Mouse (Mus musculus) MEL (cell line): ENCODE measurements around the gene Ddx54. TPM values are rescaled to one million over a fixed set of nuclear protein-coding genes. Genes with fewer than 3 reads are reported as not detected.

ENCODE experiments used
- DNase-seq: peaks from one replicate; pipeline ENCODE4 v3.0.0; 2011; ENCODE audit warnings: low read depth, low spot score
- H3K27ac ChIP-seq: 2 replicates; pipeline ENCODE4 v1.5.1; 2012; ENCODE audit warnings: low read depth, mild to moderate bottlenecking, control low read depth, low read length, moderate library complexity; ENCODE audit not compliant: control insufficient read depth
- H3K27me3 ChIP-seq, 2 experiments: fragments of 150-350 bp in 1 of 2; sonication (generic) in 1 of 2; 2 replicates each; pipeline ENCODE4 v1.6.1; 2012; ENCODE audit warnings: low read length in 2 of 2, mild to moderate bottlenecking in 2 of 2, improper control_type of control experiment in 1 of 2, moderate library complexity in 1 of 2; ENCODE audit not compliant: insufficient read depth in 2 of 2, control insufficient read depth in 1 of 2
- H3K36me3 ChIP-seq, 2 experiments: 2 replicates each; pipeline ENCODE4 v1.6.1; 2012 to 2014; ENCODE audit warnings: low read length in 2 of 2, improper control_type of control experiment in 1 of 2, inconsistent platforms in 1 of 2, mild to moderate bottlenecking in 1 of 2; ENCODE audit not compliant: insufficient read depth in 2 of 2, control insufficient read depth in 1 of 2
- H3K4me1 ChIP-seq, 2 experiments: fragments of 150-350 bp in 1 of 2; sonication (generic) in 1 of 2; 2 replicates each; pipeline ENCODE4 v1.6.1; 2012; ENCODE audit warnings: low read length in 2 of 2, improper control_type of control experiment in 1 of 2, mild to moderate bottlenecking in 1 of 2; ENCODE audit not compliant: insufficient read depth in 2 of 2, control insufficient read depth in 1 of 2
- H3K4me3 ChIP-seq, 2 experiments: fragments of 150-350 bp in 1 of 2; sonication (generic) in 1 of 2; 2 replicates each; pipeline ENCODE4 v1.5.1; 2012; ENCODE audit warnings: low read depth in 2 of 2, low read length in 2 of 2, mild to moderate bottlenecking in 2 of 2, moderate library complexity in 2 of 2, control low read depth in 1 of 2, improper control_type of control experiment in 1 of 2; ENCODE audit not compliant: control insufficient read depth in 1 of 2, insufficient read depth in 1 of 2
- H3K79me2 ChIP-seq: 2 replicates; pipeline ENCODE4 v1.6.1; 2012; ENCODE audit warnings: mild to moderate bottlenecking, low read length, moderate library complexity; ENCODE audit not compliant: control insufficient read depth, poor library complexity, insufficient read depth
- H3K9ac ChIP-seq: 2 replicates; pipeline ENCODE4 v1.6.1; 2012; ENCODE audit warnings: low read depth, mild to moderate bottlenecking, control low read depth, low read length, moderate library complexity; ENCODE audit not compliant: control insufficient read depth, poor library complexity, severe bottlenecking
- H3K9me3 ChIP-seq: fragments of 150-350 bp; sonication (generic); replicated peaks from 2 replicates; pipeline ENCODE4 v1.6.1; 2012; ENCODE audit warnings: mild to moderate bottlenecking, low read length, improper control_type of control experiment, moderate library complexity; ENCODE audit not compliant: insufficient read depth
- CHD1 ChIP-seq: IDR thresholded peaks from 2 replicates; pipeline ENCODE4 v1.6.1; 2012; ENCODE audit warnings: low read depth, mild to moderate bottlenecking, inconsistent platforms, low read length, improper control_type of control experiment
- CTCF ChIP-seq, 3 experiments: IDR thresholded peaks in 2 of 3; conservative IDR thresholded peaks in 1 of 3; 2 replicates each; pipeline ENCODE4 v1.5.1; 2011 to 2012; ENCODE audit warnings: low read length in 3 of 3, low read depth in 2 of 3, mild to moderate bottlenecking in 2 of 3, improper control_type of control experiment in 1 of 3, inconsistent platforms in 1 of 3, mixed read lengths in 1 of 3, moderate library complexity in 1 of 3; ENCODE audit not compliant: control insufficient read depth in 1 of 3, insufficient read depth in 1 of 3, poor library complexity in 1 of 3, severe bottlenecking in 1 of 3
- E2F4 ChIP-seq: IDR thresholded peaks from 2 replicates; pipeline ENCODE4 v1.6.1; 2011; ENCODE audit warnings: low read depth, low read length, improper control_type of control experiment, borderline replicate concordance
- GABPA ChIP-seq: IDR thresholded peaks from 2 replicates; pipeline ENCODE4 v1.6.1; 2012; ENCODE audit warnings: low read depth, mild to moderate bottlenecking, inconsistent platforms, low read length, improper control_type of control experiment, moderate library complexity
- GATA1 ChIP-seq: IDR thresholded peaks from 2 replicates; pipeline ENCODE4 v1.6.1; 2011; ENCODE audit warnings: low read depth, low read length, improper control_type of control experiment
- HCFC1 ChIP-seq: IDR thresholded peaks from 2 replicates; pipeline ENCODE4 v1.6.1; 2012; ENCODE audit warnings: low read depth, mild to moderate bottlenecking, inconsistent platforms, low read length, improper control_type of control experiment, moderate library complexity
- JUND ChIP-seq: IDR thresholded peaks from 2 replicates; pipeline ENCODE4 v1.6.1; 2011; ENCODE audit warnings: low read depth, mild to moderate bottlenecking, improper control_type of control experiment, low read length
- MAZ ChIP-seq: IDR thresholded peaks from 2 replicates; pipeline ENCODE4 v1.6.1; 2012; ENCODE audit warnings: low read depth, mild to moderate bottlenecking, inconsistent platforms, low read length, improper control_type of control experiment
- MEF2A ChIP-seq: IDR thresholded peaks from 2 replicates; pipeline ENCODE4 v1.6.1; 2014; ENCODE audit warnings: low read depth, mild to moderate bottlenecking, inconsistent platforms, low read length, improper control_type of control experiment; ENCODE audit not compliant: poor library complexity, insufficient replicate concordance, severe bottlenecking; ENCODE audit errors: extremely low read depth
- MYC ChIP-seq: IDR thresholded peaks from 2 replicates; pipeline ENCODE4 v1.6.1; 2011; ENCODE audit warnings: low read depth, mild to moderate bottlenecking, low read length, improper control_type of control experiment, moderate library complexity
- NELFE ChIP-seq: IDR thresholded peaks from 2 replicates; pipeline ENCODE4 v1.6.1; 2011; ENCODE audit warnings: low read depth, low read length, improper control_type of control experiment
- NRF1 ChIP-seq: IDR thresholded peaks from 2 replicates; pipeline ENCODE4 v1.6.1; 2014; ENCODE audit warnings: low read depth, mild to moderate bottlenecking, inconsistent platforms, low read length, improper control_type of control experiment, moderate library complexity; ENCODE audit not compliant: poor library complexity, insufficient read depth, severe bottlenecking
- POLR2A ChIP-seq, 2 experiments: IDR thresholded peaks; 2 replicates each; pipeline ENCODE4 v1.6.1; 2011 to 2012; ENCODE audit warnings: low read length in 2 of 2, mild to moderate bottlenecking in 2 of 2, control low read depth in 1 of 2, improper control_type of control experiment in 1 of 2, low read depth in 1 of 2, moderate library complexity in 1 of 2; ENCODE audit not compliant: control insufficient read depth in 1 of 2, insufficient read depth in 1 of 2, poor library complexity in 1 of 2
- POLR2AphosphoS2 ChIP-seq: IDR thresholded peaks from 2 replicates; pipeline ENCODE4 v1.6.1; 2011; ENCODE audit warnings: low read length, improper control_type of control experiment
- POLR2AphosphoS5 ChIP-seq: IDR thresholded peaks from 2 replicates; pipeline ENCODE4 v1.6.1; 2012; ENCODE audit warnings: low read depth, borderline replicate concordance, mild to moderate bottlenecking, inconsistent platforms, low read length, moderate library complexity, mixed read lengths
- RAD21 ChIP-seq: IDR thresholded peaks from 2 replicates; pipeline ENCODE4 v1.6.1; 2011; ENCODE audit warnings: mild to moderate bottlenecking, low read depth, low read length, improper control_type of control experiment
- RCOR1 ChIP-seq: IDR thresholded peaks from 2 replicates; pipeline ENCODE4 v1.6.1; 2012; ENCODE audit warnings: low read depth, mild to moderate bottlenecking, inconsistent platforms, low read length, improper control_type of control experiment
- SMC3 ChIP-seq: IDR thresholded peaks from 2 replicates; pipeline ENCODE4 v1.6.1; 2011; ENCODE audit warnings: low read depth, low read length, improper control_type of control experiment
- TAL1 ChIP-seq: IDR thresholded peaks from 2 replicates; pipeline ENCODE4 v1.6.1; 2012; ENCODE audit warnings: mild to moderate bottlenecking, inconsistent platforms, low read length, moderate library complexity, mixed read lengths
- TBP ChIP-seq: IDR thresholded peaks from 2 replicates; pipeline ENCODE4 v1.8.0; 2011; ENCODE audit warnings: low read depth, low read length, improper control_type of control experiment
- TCF12 ChIP-seq: IDR thresholded peaks from 2 replicates; pipeline ENCODE4 v1.6.1; 2014; ENCODE audit warnings: low read depth, mild to moderate bottlenecking, inconsistent platforms, low read length, improper control_type of control experiment, moderate library complexity
- USF2 ChIP-seq, 2 experiments: IDR thresholded peaks; 2 replicates each; pipeline ENCODE4 v1.6.1; 2011 to 2012; ENCODE audit warnings: improper control_type of control experiment in 2 of 2, low read length in 2 of 2, borderline replicate concordance in 1 of 2, inconsistent platforms in 1 of 2, low read depth in 1 of 2, mild to moderate bottlenecking in 1 of 2; ENCODE audit not compliant: insufficient read depth in 1 of 2
- ZNF384 ChIP-seq: IDR thresholded peaks from 2 replicates; pipeline ENCODE4 v1.6.1; 2012; ENCODE audit warnings: low read depth, mild to moderate bottlenecking, inconsistent platforms, low read length, improper control_type of control experiment
- polyA plus RNA-seq, 2 experiments: library from polyadenylated mRNA; stranded (reverse) in 1 of 2; unstranded in 1 of 2; fragments of >175 nt in 1 of 2; fragments of >200 nt in 1 of 2; gene quantifications; 2 replicates each; pipeline versions ENCODE4 v1.2.1 to v1.2.4; 2012; ENCODE audit warnings: low replicate concordance in 2 of 2, low read depth in 1 of 2; ENCODE audit not compliant: insufficient read length in 2 of 2, insufficient read depth in 1 of 2, missing spikeins in 1 of 2
- total RNA-seq: library from RNA; depleted of rRNA; stranded (reverse); fragments of 300-350 nt; gene quantifications from 2 replicates; pipeline ENCODE4 v1.2.3, GENCODE M21; 2012

Ddx54 gene
- total and polyA plus RNA-seq, 3 experiments = 73.8 to 99.9 TPM; not detected in 1

- H3K4me1 ChIP-seq = no peaks in the 10 kb centered on the region
- no peak overlapping the region for H3K27ac ChIP-seq
- H3K4me3 ChIP-seq = no peak overlapping the region
- no peaks in the 10 kb centered on the region for H3K27me3 ChIP-seq
- DNase-seq = no peak
- TF ChIP-seq ZNF384 = no peak
- TF ChIP-seq RAD21 = no peak
- TF ChIP-seq TCF12 = no peak
- TF ChIP-seq CTCF (IDR thresholded peaks at IDR 0.05 in 2 of 3, conservative IDR thresholded peaks at IDR 0.05 in 1 of 3; ENCODE audit: control insufficient read depth in 1 of 3, insufficient read depth in 1 of 3, low read depth in 2 of 3, low read length in 3 of 3, poor library complexity in 1 of 3, severe bottlenecking in 1 of 3) = no peak
- TF ChIP-seq HCFC1 = no peak
- TF ChIP-seq MYC = no peak
- TF ChIP-seq, all 39 proteins: peak for 0
- Histone ChIP-seq H3K79me2 (no peaks in the 10 kb centered on the region), H3K9ac (no peak overlapping the region), H3K36me3 (peaks cover 0 to 9% of the 10 kb centered on the region in 2 experiments; a peak in 2 of 4 replicates), H3K9me3 (no peaks in the 10 kb centered on the region)
These were observed 9.8 kb downstream of the Ddx54 start for GRCm38 (mm10) chr5:120622198-120622851.

- H3K79me2 ChIP-seq = no peaks in the 10 kb centered on the region
- no peak for DNase-seq
These were observed 11.9 kb downstream of the Ddx54 start for GRCm38 (mm10) chr5:120624427-120624826.

More at GRCm38 (mm10) chr5:120624427-120624826, 11.9 kb downstream of the Ddx54 start:
- no peaks in the 10 kb centered on the region for H3K27me3 ChIP-seq
- H3K36me3 ChIP-seq = peaks cover 8 to 9% of the 10 kb centered on the region in 2 experiments
- H3K4me1 ChIP-seq = peaks cover 0 to 11% of the 10 kb centered on the region in 2 experiments; a peak in 2 of 4 replicates
- TF ChIP-seq JUND (no peak), GABPA (no peak), MEF2A (no peak), MAZ (no peak), GATA1 (no peak), E2F4 (no peak), POLR2AphosphoS5 (no peak), CHD1 (no peak), POLR2AphosphoS2 (no peak), POLR2A (IDR thresholded peaks at IDR 0.05; ENCODE audit: control insufficient read depth in 1 of 2, insufficient read depth in 1 of 2, low read depth in 1 of 2, low read length in 2 of 2, poor library complexity in 1 of 2) (no peak), NELFE (no peak), TAL1 (no peak), USF2 (IDR thresholded peaks at IDR 0.05; ENCODE audit: borderline replicate concordance in 1 of 2, insufficient read depth in 1 of 2, low read depth in 1 of 2, low read length in 2 of 2) (no peak), TCF12 (no peak), CTCF (IDR thresholded peaks at IDR 0.05 in 2 of 3, conservative IDR thresholded peaks at IDR 0.05 in 1 of 3; ENCODE audit: control insufficient read depth in 1 of 3, insufficient read depth in 1 of 3, low read depth in 2 of 3, low read length in 3 of 3, poor library complexity in 1 of 3, severe bottlenecking in 1 of 3) (no peak), NRF1 (no peak), MYC (no peak), TBP (no peak), SMC3 (no peak), RCOR1 (no peak)
- no peak overlapping the region for H3K27ac ChIP-seq
- H3K9ac ChIP-seq = no peak overlapping the region
- no peak overlapping the region for H3K4me3 ChIP-seq
- H3K9me3 ChIP-seq = no peaks in the 10 kb centered on the region
